Mouse (Mus musculus) spleen, postnatal 4 days (tissue): ENCODE results near the gene Cd79b.
"Not testable (repeated sequence)": the region's sequence is repeated elsewhere in the genome, so short reads cannot be mapped to it uniquely, and the experiment has no call there.

Experiments used
- DNase-seq, 2 experiments: peaks; one replicate each; pipeline ENCODE4 v3.0.0; 2022; ENCODE audit warnings: low spot score in 2 of 2

The Cd79b gene

GRCm38 (mm10) chr11:106314333-106314812 lies at the start of gene Cd79b:
Gene Cd79b (minus strand): TSS chr11:106314762.
- peak; percentile 79 to 87 for DNase-seq

- no peak for DNase-seq
Measured at GRCm38 (mm10) chr11:106359350-106359749, 44.8 kb upstream of the Cd79b start.

- DNase-seq, result no peak
Measured at GRCm38 (mm10) chr11:106355382-106356128, 41.0 kb upstream of the Cd79b start.

GRCm38 (mm10) chr11:106354181-106354580 lies 39.6 kb upstream of the Cd79b start:
- DNase-seq, result no peak

- DNase-seq, result no peak
Measured at GRCm38 (mm10) chr11:106353188-106353587, 38.6 kb upstream of the Cd79b start, which contains the start of gene Scn4a. Gene Scn4a (minus strand): TSS chr11:106353288.

GRCm38 (mm10) chr11:106351941-106352340 lies 37.4 kb upstream of the Cd79b start:
- no peak for DNase-seq

GRCm38 (mm10) chr11:106351253-106351652 lies 36.7 kb upstream of the Cd79b start:
- no peak for DNase-seq

GRCm38 (mm10) chr11:106350853-106351252 lies 36.3 kb upstream of the Cd79b start:
- no peak for DNase-seq

- no peak for DNase-seq
Measured at GRCm38 (mm10) chr11:106349772-106350171, 35.2 kb upstream of the Cd79b start.

- no peak for DNase-seq
Measured at GRCm38 (mm10) chr11:106344910-106345309, 30.3 kb upstream of the Cd79b start.

GRCm38 (mm10) chr11:106340990-106341520 lies 26.5 kb upstream of the Cd79b start:
- no peak for DNase-seq

- not testable (repeated sequence) for DNase-seq
Measured at GRCm38 (mm10) chr11:106339323-106339722, 24.8 kb upstream of the Cd79b start.

GRCm38 (mm10) chr11:106338870-106339269 lies 24.3 kb upstream of the Cd79b start:
- DNase-seq, result no peak

- DNase-seq, result no peak
Measured at GRCm38 (mm10) chr11:106338029-106338428, 23.5 kb upstream of the Cd79b start.

- DNase-seq, result no peak
Measured at GRCm38 (mm10) chr11:106334066-106334465, 19.5 kb upstream of the Cd79b start.

- no peak for DNase-seq
Measured at GRCm38 (mm10) chr11:106332458-106332857, 17.9 kb upstream of the Cd79b start.

- DNase-seq, result peak in 1 of 2 experiments; percentile 53
Measured at GRCm38 (mm10) chr11:106329682-106330081, 15.1 kb upstream of the Cd79b start.

- no peak for DNase-seq
Measured at GRCm38 (mm10) chr11:106329128-106329527, 14.6 kb upstream of the Cd79b start.

- DNase-seq, result no peak
Measured at GRCm38 (mm10) chr11:106328521-106328920, 14.0 kb upstream of the Cd79b start.

GRCm38 (mm10) chr11:106326475-106326874 lies 11.9 kb upstream of the Cd79b start:
- no peak for DNase-seq

- peak; percentile 68 to 85 for DNase-seq
Measured at GRCm38 (mm10) chr11:106325566-106326206, 11.1 kb upstream of the Cd79b start.

GRCm38 (mm10) chr11:106324858-106325257 lies 10.3 kb upstream of the Cd79b start:
- DNase-seq, result peak in 1 of 2 experiments; percentile 56
